Mouse (Mus musculus): ENCODE data around the gene Fam110c.

DNA sequence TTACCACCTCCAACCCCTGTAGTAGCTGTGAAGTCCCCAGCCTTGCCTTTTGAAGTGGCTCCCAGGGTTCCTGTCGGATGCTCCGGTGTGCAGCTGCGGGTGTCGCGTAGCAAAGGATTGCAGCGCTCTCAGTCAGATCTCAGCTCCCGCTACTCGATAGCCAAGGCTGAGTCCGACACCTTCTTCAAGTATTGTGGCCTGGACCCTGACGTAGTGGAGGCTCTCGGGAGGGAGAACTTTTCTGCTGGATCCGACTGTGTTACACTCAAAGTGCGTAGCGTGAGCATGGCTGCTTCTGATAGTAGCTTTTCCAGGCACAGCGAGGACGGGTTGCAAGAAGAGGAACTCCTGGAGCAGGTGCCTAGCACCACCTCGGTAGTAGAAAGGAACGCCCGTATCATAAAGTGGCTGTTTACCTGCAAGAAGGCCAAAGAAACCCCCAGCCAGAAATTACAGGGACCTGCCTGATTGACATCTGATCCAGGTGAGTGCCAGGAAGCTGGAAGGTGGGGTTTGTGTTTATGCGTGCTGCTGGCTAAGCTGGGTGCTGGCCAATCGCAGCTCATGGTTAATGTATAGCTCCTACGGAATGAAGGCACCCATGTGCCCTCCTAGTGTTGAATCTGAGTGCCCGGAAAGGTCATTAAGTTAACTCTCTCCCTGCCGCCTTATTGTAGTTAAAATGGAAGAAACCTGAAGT lies 1.3 kb downstream of the Fam110c start:
- TF ChIP-seq CTCF (IDR thresholded peaks at IDR 0.05; ENCODE audit: borderline replicate concordance, control insufficient read depth, extremely low read depth, insufficient read depth, low read length, poor library complexity) = no peak
- TF ChIP-seq POLR2A (IDR thresholded peaks at IDR 0.05; ENCODE audit: control insufficient read depth, extremely low read depth, insufficient read depth, low read length, poor library complexity) = no peak

All from thymus, adult 2 months (tissue).